Mouse (Mus musculus): ENCODE measurements around the gene Fam69b. TPM values are rescaled to one million over a fixed set of nuclear protein-coding genes. Genes with fewer than 3 reads are reported as not detected.

Fam69b gene
- polyA plus RNA-seq, 1 experiment from 2014 or later: 1.3 TPM

DNA sequence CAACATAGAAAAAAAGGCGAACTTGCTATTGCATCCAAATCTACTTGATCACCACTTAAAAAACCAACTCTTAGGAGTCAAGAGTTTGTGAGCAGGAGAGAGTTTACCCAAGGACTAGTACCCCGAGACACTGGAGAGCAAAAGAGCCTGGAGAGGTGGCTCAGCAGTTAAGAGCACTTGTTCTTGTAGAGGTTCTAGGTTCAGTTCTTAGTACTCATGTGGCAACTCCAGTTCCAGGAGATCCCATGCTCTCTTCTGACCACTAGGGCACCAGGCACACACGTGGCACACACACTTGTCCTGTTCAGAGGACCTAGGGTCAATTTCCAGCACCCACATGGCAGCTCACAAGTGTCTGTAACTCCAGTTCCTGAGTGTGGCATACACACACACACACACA is 2.2 kb upstream of the Fam69b start:
- Histone ChIP-seq H3K4me1 (ENCODE audit: control insufficient read depth, low read depth, low read length) (no peaks in the 10 kb centered on the region), H3K27ac (ENCODE audit: low read length) (no peak overlapping the region), H3K4me3 (ENCODE audit: low read depth, low read length) (no peak overlapping the region), H3K36me3 (ENCODE audit: control insufficient read depth, insufficient read depth) (no peaks in the 10 kb centered on the region), H3K27me3 (ENCODE audit: control insufficient read depth, insufficient read depth, low read depth, low read length) (peaks cover 21% of the 10 kb centered on the region), H3K9ac (ENCODE audit: low read depth, low read length) (no peak overlapping the region), H3K9me3 (replicated peaks; ENCODE audit: control insufficient read depth, low read length) (no peaks in the 10 kb centered on the region), H3K4me2 (ENCODE audit: low read depth, low read length) (no peak overlapping the region)
- whole genome bisulfite sequencing (ENCODE audit: insufficient replicate concordance): 39% methylated on average over 3 of the region's 3 CpGs
- ATAC-seq (ENCODE audit: low read depth): no peak

DNA sequence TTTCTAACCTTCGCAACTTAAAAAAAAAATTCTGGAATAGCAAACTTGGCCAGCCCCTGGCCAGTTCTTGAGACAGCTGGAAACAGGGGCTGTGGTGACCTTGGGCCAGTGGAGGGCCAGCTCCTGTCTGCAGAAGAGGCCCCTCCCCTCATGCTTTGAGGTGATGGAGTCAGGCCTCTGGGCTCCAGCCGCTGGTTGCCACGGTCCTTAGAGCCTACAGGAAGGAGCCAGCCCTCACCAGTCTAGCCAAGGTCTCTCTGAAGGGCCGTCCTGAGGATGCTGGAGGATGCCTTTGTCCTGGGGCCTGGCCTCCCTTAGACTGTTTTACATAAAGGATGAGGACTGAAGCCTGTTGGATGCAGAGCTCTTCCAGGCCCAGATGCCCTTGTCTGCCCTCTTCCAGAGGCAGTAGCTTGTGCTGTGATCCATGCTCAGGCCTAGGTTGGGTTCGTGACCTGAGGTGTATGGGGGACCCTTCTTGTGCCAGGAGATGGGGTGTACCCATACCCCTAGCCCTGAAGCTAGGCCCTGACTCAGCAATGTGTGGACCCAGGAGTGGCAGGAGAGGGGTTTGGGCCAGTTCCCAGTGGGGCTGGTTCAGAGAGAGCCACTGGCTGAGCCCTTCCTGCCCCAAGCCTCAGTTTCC is 658 bp downstream of the Fam69b start:
- Histone ChIP-seq H3K27me3 (ENCODE audit: control insufficient read depth, insufficient read depth, low read depth, low read length) (peaks cover 21% of the 10 kb centered on the region), H3K36me3 (ENCODE audit: control insufficient read depth, insufficient read depth) (no peaks in the 10 kb centered on the region), H3K27ac (ENCODE audit: low read length) (no peak overlapping the region), H3K4me3 (ENCODE audit: low read depth, low read length) (peak overlapping the region; percentile 58), H3K4me2 (ENCODE audit: low read depth, low read length) (peak overlapping the region; percentile 80), H3K4me1 (ENCODE audit: control insufficient read depth, low read depth, low read length) (no peaks in the 10 kb centered on the region), H3K9ac (ENCODE audit: low read depth, low read length) (peak overlapping the region; percentile 55; the same call in 1 of the 2 replicates), H3K9me3 (replicated peaks; ENCODE audit: control insufficient read depth, low read length) (no peaks in the 10 kb centered on the region)
- 30% methylated on average over 5 of the region's 5 CpGs for WGBS (ENCODE audit: insufficient replicate concordance)
- ATAC-seq (ENCODE audit: low read depth): no peak

GRCm38 (mm10) chr2:26632541-26633395 is 4.5 kb downstream of the Fam69b start:
- H3K9me3 ChIP-seq (replicated peaks; ENCODE audit: control insufficient read depth, low read length): no peaks in the 10 kb centered on the region
- no peak for ATAC-seq (ENCODE audit: low read depth)

DNA sequence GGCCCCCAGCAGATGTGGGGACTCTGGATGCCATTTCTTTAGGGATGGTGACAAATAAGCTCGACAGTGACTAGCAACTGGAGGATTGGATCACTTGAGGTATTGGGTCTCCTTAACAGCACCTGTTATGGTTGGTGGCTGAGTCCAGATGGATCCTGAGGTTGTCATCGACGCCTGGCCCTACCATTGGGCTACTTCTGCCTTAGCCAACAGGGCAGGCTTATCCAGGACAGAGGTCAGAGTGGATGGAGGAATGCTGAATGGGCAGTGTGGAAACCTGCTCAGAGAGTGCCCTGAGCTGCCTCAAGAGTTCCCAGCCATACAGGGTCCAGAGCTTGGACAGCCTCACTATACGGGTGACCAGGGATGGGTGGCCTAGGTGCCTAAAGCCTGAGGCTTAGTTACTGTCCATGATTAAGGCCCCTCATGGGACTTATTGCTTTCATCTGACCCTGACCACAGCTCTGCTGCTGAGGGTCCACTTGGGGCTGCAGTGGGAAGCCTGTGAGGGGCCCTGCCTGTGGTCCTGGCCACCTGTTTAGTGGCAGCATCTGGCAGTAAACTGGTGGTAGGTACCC is 5.8 kb downstream of the Fam69b start:
- no peak overlapping the region for H3K4me3 ChIP-seq (ENCODE audit: low read depth, low read length)
- no peak overlapping the region for H3K4me2 ChIP-seq (ENCODE audit: low read depth, low read length)
- peaks cover 4% of the 10 kb centered on the region; the same call in 1 of the 2 replicates for H3K27me3 ChIP-seq (ENCODE audit: control insufficient read depth, insufficient read depth, low read depth, low read length)
- H3K27ac ChIP-seq (ENCODE audit: low read length): no peak overlapping the region
- no peak for ATAC-seq (ENCODE audit: low read depth)
- H3K36me3 ChIP-seq (ENCODE audit: control insufficient read depth, insufficient read depth): peaks cover 13% of the 10 kb centered on the region
- H3K4me1 ChIP-seq (ENCODE audit: control insufficient read depth, low read depth, low read length): peaks cover 10% of the 10 kb centered on the region
- no peaks in the 10 kb centered on the region for H3K9me3 ChIP-seq (replicated peaks; ENCODE audit: control insufficient read depth, low read length)
- WGBS (ENCODE audit: insufficient replicate concordance): 56% methylated on average over 4 of the region's 4 CpGs
- H3K9ac ChIP-seq (ENCODE audit: low read depth, low read length): no peak overlapping the region

More at GRCm38 (mm10) chr2:26632541-26633395, 4.5 kb downstream of the Fam69b start:
- H3K9ac ChIP-seq (ENCODE audit: low read depth, low read length): no peak overlapping the region
- peaks cover 10% of the 10 kb centered on the region for H3K36me3 ChIP-seq (ENCODE audit: control insufficient read depth, insufficient read depth)
- no peak overlapping the region for H3K4me2 ChIP-seq (ENCODE audit: low read depth, low read length)
- H3K27me3 ChIP-seq (ENCODE audit: control insufficient read depth, insufficient read depth, low read depth, low read length): peaks cover 15% of the 10 kb centered on the region
- H3K27ac ChIP-seq (ENCODE audit: low read length): no peak overlapping the region
- H3K4me3 ChIP-seq (ENCODE audit: low read depth, low read length): no peak overlapping the region
- H3K4me1 ChIP-seq (ENCODE audit: control insufficient read depth, low read depth, low read length): no peaks in the 10 kb centered on the region; the same call in 1 of the 2 replicates
- 67% methylated on average over 16 of the region's 16 CpGs for WGBS (ENCODE audit: insufficient replicate concordance)

DNA sequence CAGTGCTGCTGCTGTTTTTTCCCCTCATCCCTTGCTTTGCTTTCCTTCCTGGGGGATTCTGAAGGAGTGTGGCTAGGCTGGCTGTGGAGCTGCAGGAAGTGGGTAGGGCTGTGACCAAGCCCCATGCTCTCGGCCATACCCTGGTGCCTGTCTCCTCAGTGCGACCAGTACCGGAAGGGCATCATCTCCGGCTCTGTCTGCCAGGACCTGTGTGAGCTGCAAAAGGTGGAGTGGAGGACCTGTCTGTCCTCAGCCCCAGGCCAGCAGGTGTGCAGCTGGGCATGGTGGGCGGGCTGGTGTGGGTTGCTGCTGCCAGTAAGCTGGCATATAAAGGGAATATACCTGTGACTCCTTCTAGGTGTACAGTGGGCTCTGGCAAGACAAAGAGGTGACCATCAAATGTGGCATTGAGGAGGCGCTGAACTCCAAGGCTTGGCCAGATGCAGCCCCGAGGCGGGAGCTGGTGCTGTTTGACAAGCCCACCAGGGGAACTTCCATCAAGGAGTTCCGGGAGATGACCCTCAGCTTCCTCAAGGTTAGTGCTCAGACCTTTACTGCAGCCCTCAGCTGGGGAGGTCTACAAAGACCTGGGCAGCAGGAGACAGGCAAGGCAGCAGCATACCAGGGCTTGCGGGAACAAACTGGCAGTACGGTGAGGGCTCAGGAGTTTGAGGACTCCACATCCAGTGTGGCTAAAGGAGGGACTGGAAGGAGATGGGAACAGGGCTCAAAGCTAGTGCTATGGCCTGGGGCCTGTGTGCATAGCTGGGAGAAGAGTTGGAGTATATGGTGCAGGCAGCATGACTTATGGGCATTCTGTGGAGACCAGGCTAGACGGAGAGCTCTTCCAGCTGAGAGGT is 6.6 kb downstream of the Fam69b start:
- H3K27ac ChIP-seq (ENCODE audit: low read length): no peak overlapping the region
- H3K36me3 ChIP-seq (ENCODE audit: control insufficient read depth, insufficient read depth): peaks cover 13% of the 10 kb centered on the region
- H3K27me3 ChIP-seq (ENCODE audit: control insufficient read depth, insufficient read depth, low read depth, low read length): no peaks in the 10 kb centered on the region
- 35% methylated on average over 12 of the region's 12 CpGs for WGBS (ENCODE audit: insufficient replicate concordance)
- peaks cover 13% of the 10 kb centered on the region for H3K4me1 ChIP-seq (ENCODE audit: control insufficient read depth, low read depth, low read length)
- H3K9ac ChIP-seq (ENCODE audit: low read depth, low read length): no peak overlapping the region
- H3K4me3 ChIP-seq (ENCODE audit: low read depth, low read length): no peak overlapping the region
- no peak overlapping the region for H3K4me2 ChIP-seq (ENCODE audit: low read depth, low read length)
- no peak for ATAC-seq (ENCODE audit: low read depth)
- H3K9me3 ChIP-seq (replicated peaks; ENCODE audit: control insufficient read depth, low read length): no peaks in the 10 kb centered on the region

DNA sequence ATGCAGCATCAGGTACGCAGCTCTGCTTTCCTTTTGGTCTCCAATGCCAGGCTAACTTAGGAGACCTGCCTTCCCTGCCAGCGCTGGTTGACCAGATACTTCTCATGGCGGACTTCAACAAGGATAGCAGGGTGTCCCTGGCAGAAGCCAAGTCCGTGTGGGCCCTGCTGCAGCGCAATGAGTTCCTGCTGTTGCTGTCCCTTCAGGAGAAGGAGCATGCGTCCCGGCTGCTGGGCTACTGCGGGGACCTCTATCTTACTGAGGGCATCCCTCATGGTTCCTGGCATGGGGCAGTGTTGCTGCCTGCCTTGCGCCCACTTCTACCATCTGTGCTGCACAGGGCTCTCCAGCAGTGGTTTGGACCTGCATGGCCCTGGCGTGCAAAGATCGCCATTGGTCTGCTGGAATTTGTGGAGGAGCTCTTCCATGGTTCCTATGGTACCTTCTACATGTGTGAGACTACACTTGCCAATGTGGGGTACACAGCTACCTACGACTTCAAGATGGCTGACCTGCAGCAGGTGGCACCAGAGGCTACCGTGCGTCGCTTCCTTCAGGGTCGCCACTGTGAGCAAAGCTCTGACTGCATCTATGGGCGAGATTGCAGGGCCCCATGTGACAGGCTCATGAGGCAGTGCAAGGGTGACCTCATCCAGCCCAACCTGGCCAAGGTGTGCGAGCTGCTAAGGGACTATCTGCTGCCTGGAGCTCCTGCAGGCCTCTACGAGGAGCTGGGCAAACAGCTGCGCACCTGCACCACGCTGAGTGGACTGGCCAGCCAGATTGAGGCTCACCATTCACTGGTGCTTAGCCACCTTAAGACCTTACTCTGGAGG is 7.5 kb downstream of the Fam69b start:
- H3K4me2 ChIP-seq (ENCODE audit: low read depth, low read length): no peak overlapping the region
- no peaks in the 10 kb centered on the region for H3K27me3 ChIP-seq (ENCODE audit: control insufficient read depth, insufficient read depth, low read depth, low read length)
- no peak overlapping the region for H3K27ac ChIP-seq (ENCODE audit: low read length)
- WGBS (ENCODE audit: insufficient replicate concordance): 65% methylated on average over 21 of the region's 21 CpGs
- H3K4me3 ChIP-seq (ENCODE audit: low read depth, low read length): no peak overlapping the region
- H3K9ac ChIP-seq (ENCODE audit: low read depth, low read length): no peak overlapping the region
- no peak for ATAC-seq (ENCODE audit: low read depth)
- H3K4me1 ChIP-seq (ENCODE audit: control insufficient read depth, low read depth, low read length): peaks cover 18% of the 10 kb centered on the region
- H3K9me3 ChIP-seq (replicated peaks; ENCODE audit: control insufficient read depth, low read length): no peaks in the 10 kb centered on the region
- peaks cover 13% of the 10 kb centered on the region for H3K36me3 ChIP-seq (ENCODE audit: control insufficient read depth, insufficient read depth)

DNA sequence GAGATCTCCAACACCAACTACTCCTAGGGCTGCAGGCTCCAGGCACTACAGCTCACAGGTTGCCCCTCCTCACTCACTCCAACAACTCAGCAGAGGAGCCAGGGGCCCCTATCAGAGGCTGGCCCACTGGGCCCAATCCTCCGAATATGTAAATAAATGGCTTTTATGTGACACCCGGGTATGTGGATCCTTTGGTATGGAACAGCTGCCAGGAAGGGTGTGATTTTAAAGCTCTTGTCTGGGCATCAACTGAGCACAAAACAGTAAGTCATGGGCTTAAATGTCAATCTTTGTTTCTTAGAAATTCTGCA is 8.0 kb downstream of the Fam69b start:
- no peak overlapping the region for H3K27ac ChIP-seq (ENCODE audit: low read length)
- H3K4me1 ChIP-seq (ENCODE audit: control insufficient read depth, low read depth, low read length): peaks cover 19% of the 10 kb centered on the region
- ATAC-seq (ENCODE audit: low read depth): no peak
- H3K4me3 ChIP-seq (ENCODE audit: low read depth, low read length): no peak overlapping the region
- WGBS (ENCODE audit: insufficient replicate concordance): 44% methylated on average over 2 of the region's 2 CpGs
- no peaks in the 10 kb centered on the region for H3K27me3 ChIP-seq (ENCODE audit: control insufficient read depth, insufficient read depth, low read depth, low read length)
- no peak overlapping the region for H3K4me2 ChIP-seq (ENCODE audit: low read depth, low read length)
- no peak overlapping the region for H3K9ac ChIP-seq (ENCODE audit: low read depth, low read length)
- no peaks in the 10 kb centered on the region for H3K9me3 ChIP-seq (replicated peaks; ENCODE audit: control insufficient read depth, low read length)
- H3K36me3 ChIP-seq (ENCODE audit: control insufficient read depth, insufficient read depth): peaks cover 13% of the 10 kb centered on the region

- Histone ChIP-seq H3K27ac (ENCODE audit: low read length) (no peak overlapping the region), H3K36me3 (ENCODE audit: control insufficient read depth, insufficient read depth) (peaks cover 13% of the 10 kb centered on the region), H3K4me2 (ENCODE audit: low read depth, low read length) (no peak overlapping the region), H3K9ac (ENCODE audit: low read depth, low read length) (no peak overlapping the region), H3K4me3 (ENCODE audit: low read depth, low read length) (no peak overlapping the region), H3K9me3 (replicated peaks; ENCODE audit: control insufficient read depth, low read length) (no peaks in the 10 kb centered on the region), H3K4me1 (ENCODE audit: control insufficient read depth, low read depth, low read length) (peaks cover 19% of the 10 kb centered on the region), H3K27me3 (ENCODE audit: control insufficient read depth, insufficient read depth, low read depth, low read length) (no peaks in the 10 kb centered on the region)
- 77% methylated on average over 4 of the region's 4 CpGs for WGBS (ENCODE audit: insufficient replicate concordance)
- no peak for ATAC-seq (ENCODE audit: low read depth)
These were observed 9.2 kb downstream of the Fam69b start for GRCm38 (mm10) chr2:26637316-26637932.
